Mouse (Mus musculus) neural tube, postnatal 0 days (tissue): ENCODE results near the gene Gpx8. TPM values are rescaled to one million over a fixed set of nuclear protein-coding genes. Genes with fewer than 3 reads are reported as not detected.

Source experiments
- microRNA counts: library from miRNA; unstranded; fragments of <30 nt; microRNA quantifications from one replicate; lab custom pipeline; 2015
- microRNA-seq: library from miRNA; unstranded; fragments of <30 nt; microRNA quantifications from one replicate; pipeline ENCODE4, GENCODE M21; 2016
- polyA plus RNA-seq: library from polyadenylated mRNA; unstranded; fragments of >200 nt; fragmentation: Nextera tagmentation; extraction: Ambion mirVana; gene quantifications from 2 replicates; pipeline ENCODE4 v1.2.1, GENCODE M21; 2015

The Gpx8 gene
- 52.8 and 61.3 TPM in 2 replicates for polyA plus RNA-seq

DNA sequence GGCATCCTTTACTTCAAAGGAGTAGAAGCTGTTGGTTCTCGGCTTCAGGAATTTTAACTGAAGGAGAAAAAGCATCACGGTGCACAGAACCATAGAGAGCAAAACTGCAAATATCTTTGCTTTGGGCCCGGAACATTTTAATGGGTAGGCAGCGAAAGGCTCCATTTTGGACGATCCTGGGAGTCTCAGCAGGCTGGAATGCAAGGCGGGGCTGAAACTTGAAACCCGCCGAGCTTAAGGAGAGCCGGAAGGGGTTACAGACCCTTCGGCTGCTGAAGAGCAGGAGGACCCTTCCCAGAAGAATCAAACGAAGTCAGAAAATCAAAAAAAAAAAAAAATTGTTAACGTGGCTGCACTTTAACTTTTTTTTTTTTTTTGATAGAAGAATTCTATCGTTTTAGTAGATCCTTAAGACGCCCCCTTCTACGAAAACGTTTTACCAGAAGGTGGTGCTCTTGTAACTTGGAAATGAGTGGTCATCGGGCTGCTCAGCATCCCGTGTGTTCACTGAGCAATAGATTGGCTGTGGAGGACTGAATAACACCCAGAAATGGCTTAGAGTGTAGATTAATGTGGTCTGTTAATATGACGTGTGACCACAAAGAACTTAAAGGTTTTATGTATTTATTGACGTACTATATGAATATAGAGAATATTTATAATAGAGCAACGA, at the start of gene Gpx8:
Gpx8 (minus strand) TSS at position 200 of the 673 bp plus-strand sequence.

DNA sequence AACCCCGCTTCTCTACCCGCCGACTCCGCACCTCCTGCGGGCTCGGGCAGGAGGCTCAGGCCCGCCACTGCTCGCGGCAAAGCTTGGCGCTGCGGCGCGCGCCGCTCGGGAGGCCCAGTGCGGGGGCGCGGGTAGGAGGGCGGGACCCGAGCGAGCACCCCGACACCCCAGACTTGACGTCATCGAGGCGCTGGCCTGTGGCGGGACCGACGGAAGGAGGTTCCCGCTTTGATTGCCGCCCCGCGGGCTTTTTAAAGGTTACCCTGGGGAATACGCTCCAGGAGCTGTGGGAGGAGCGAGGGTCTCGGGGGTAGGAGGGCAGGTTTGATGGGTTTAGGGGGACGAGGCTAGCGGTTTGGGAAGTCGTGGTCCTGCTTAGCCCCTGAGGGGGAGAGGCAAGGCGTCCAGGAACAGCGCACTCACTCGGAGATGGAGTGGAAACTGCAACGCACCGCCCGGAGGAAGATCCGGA, 11.2 kb downstream of the Gpx8 start, which contains the start of gene Cdc20b:
Cdc20b (plus strand) TSS at position 162 of the 472 bp plus-strand sequence.

DNA sequence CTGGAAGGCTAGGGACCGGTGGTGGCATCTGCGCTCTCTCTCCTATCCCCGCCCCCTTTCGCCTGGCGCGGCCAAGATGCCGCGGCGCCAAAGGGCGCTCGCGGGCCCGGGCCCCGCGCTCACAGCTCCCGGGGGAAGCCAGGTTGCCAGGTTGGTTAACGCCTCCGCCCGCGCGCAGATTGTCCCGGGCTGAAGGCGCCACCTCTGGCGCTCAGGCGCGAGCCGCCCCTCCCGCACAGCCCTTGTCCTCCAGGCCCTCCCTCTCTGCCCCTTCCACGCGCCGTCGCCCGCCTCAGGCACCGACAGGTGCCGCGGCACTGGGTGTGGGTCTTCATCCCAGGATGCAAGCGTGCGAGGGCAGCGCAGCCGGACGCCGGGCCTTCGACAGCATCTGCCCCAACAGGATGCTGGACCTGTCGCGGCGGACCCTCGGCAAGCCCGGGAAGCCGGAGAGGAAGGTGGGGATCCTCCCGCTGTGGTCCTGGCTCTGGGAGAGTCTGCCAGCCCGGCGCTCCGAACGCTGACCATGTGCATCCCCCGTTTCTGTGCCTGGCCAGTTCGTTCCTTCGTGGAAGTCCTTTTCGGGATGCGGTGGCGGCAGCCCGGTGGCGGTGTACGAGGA, 52.6 kb downstream of the Gpx8 start, which contains the start of gene Mcidas:
Mcidas (plus strand) TSS at position 315 of the 622 bp plus-strand sequence.

MicroRNAs encoded within 50 kb of the gene (microRNA counts, 519-probe panel; counts per million panel counts)
- 40.5 counts per million for microRNA mmu-miR-449a (lab: Ali Mortazavi, UCI)
- microRNA mmu-miR-449b (lab: Ali Mortazavi, UCI), result 40.5 counts per million
- microRNA mmu-miR-449c (lab: Ali Mortazavi, UCI), result 40.5 counts per million

Small RNA genes within 50 kb of the gene (microRNA-seq; reads per million reads assigned to microRNA genes)
- 41.8 reads per million, percentile 34 among the genes with 10 or more reads in this experiment for gene Mir449a
- not detected for gene Mir449b
- not detected for gene Mir449c

Other genes starting within 250 kb of the Gpx8 start
- gene Plpp1, start 245.6 kb downstream of the Gpx8 start, polyA plus RNA-seq, result 99.7 and 101 TPM in 2 replicates
- 33.9 and 36.3 TPM in 2 replicates for gene Mtrex, start 119.0 kb downstream of the Gpx8 start, polyA plus RNA-seq
- 33.0 and 34.7 TPM in 2 replicates for gene Dhx29, start 119.0 kb downstream of the Gpx8 start, polyA plus RNA-seq
- gene Ccno, start 58.6 kb downstream of the Gpx8 start, polyA plus RNA-seq, result 0.36 and 0.74 TPM in 2 replicates
- gene Mcidas, start 52.6 kb downstream of the Gpx8 start, polyA plus RNA-seq, result 0.14 and 0.19 TPM in 2 replicates
- not detected in 2 replicates for gene Cdc20b, start 11.3 kb downstream of the Gpx8 start, polyA plus RNA-seq
- gene Gzma, start 54.6 kb upstream of the Gpx8 start, polyA plus RNA-seq, result not detected in 2 replicates
- 0.98 and 1.5 TPM in 2 replicates for gene Esm1, start 163.2 kb upstream of the Gpx8 start, polyA plus RNA-seq
- not detected in 2 replicates for gene Gzmk, start 179.5 kb upstream of the Gpx8 start, polyA plus RNA-seq
- gene BC067074, start 246.7 kb upstream of the Gpx8 start, polyA plus RNA-seq, result 0.53 and 0.62 TPM in 2 replicates